Mouse (Mus musculus): ENCODE data around the gene Pde4dip. TPM values are rescaled to one million over a fixed set of nuclear protein-coding genes. Genes with fewer than 3 reads are reported as not detected.

Pde4dip gene
- polyA plus RNA-seq, 1 experiment, result 134 TPM

DNA sequence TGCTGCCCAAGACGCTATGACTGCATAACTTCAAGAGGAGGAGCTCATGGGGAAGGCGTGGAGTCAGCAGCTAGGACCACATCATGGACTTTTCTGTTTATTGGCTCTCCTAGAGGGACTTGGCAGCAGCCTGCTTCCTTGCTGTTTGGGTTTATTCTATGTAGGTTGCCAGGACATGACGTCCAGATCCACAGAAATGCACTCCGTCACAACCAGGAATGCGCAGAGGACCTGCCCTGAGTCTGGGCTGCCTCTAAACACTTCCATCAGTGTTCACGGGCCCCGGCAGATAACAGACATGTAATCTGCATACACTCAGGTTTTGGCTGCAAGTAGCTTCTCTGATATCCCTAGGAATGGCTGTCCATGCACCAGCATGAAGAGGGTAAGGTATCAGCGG is 94.5 kb downstream of the Pde4dip start:
- Histone ChIP-seq H3K27me3 (ENCODE audit: control insufficient read depth, insufficient read depth, insufficient read length) (no peaks in the 10 kb centered on the region), H3ac (ENCODE audit: control insufficient read depth, insufficient read length) (no peak overlapping the region), H3K4me2 (ENCODE audit: low read depth) (no peak overlapping the region), H3K36me3 (ENCODE audit: control insufficient read depth, insufficient read depth) (peaks cover 19% of the 10 kb centered on the region), H3K79me2 (ENCODE audit: control insufficient read depth, insufficient read depth) (peaks cover 4% of the 10 kb centered on the region), H3K4me3 (no peak overlapping the region)
- TF ChIP-seq TCF12 (IDR thresholded peaks at IDR 0.05; ENCODE audit: insufficient read depth, poor library complexity, severe bottlenecking), result no peak
- TF ChIP-seq E2F4 (IDR thresholded peaks at IDR 0.05; ENCODE audit: insufficient read depth), result no peak
- TF ChIP-seq MYOD1 (IDR thresholded peaks at IDR 0.05; ENCODE audit: control insufficient read depth in 1 of 3, insufficient read length in 2 of 3, low read depth in 2 of 3), result peak in 1 of 3 experiments; percentile 4
- no peak for TF ChIP-seq TCF3 (IDR thresholded peaks at IDR 0.05; ENCODE audit: insufficient read length, low read depth)

DNA sequence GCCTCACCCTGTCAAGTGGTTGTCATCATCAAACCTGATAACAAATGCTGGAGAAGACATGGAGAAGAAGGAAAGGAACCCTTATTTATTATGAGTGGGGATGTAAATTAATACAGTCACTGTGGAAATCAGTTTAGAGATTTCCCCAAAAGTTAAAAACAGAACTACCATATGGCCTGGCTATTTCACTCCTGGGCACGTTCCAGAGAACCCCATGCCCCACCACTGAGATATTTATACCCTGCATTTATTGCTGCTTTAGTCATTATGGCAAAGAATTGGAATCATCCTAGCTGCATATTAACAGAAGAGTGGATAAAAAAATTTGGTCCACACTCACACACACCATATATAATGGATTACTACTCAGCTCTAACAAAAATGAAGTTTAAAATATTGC is 98.4 kb downstream of the Pde4dip start:
- no peak overlapping the region for H3K4me3 ChIP-seq
- no peak overlapping the region for H3K4me2 ChIP-seq (ENCODE audit: low read depth)

DNA sequence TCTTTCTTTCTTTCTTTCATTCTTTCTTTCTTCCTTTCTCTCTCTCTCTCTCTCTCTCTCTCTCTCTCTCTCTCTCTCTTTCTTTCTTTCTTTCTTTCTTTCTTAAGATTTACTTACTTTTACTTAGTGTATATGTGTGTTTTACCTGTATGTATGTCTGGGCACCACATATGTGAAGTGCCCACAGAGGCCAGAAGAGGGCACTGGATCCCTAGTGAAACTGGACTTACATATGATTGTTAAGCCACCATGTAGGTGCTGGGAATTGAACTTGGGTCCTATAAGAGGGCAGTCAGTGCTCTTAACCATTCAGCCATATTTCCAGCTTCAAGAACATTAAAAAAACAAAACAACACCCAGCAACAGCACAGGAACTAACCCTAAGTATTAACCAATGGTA is 99.2 kb downstream of the Pde4dip start:
- no peaks in the 10 kb centered on the region for H3K27me3 ChIP-seq (ENCODE audit: control insufficient read depth, insufficient read depth, insufficient read length)
- TF ChIP-seq TCF3 (IDR thresholded peaks at IDR 0.05; ENCODE audit: insufficient read length, low read depth), result no peak
- no peak for TF ChIP-seq E2F4 (IDR thresholded peaks at IDR 0.05; ENCODE audit: insufficient read depth)
- TF ChIP-seq TCF12 (IDR thresholded peaks at IDR 0.05; ENCODE audit: insufficient read depth, poor library complexity, severe bottlenecking), result no peak
- no peak for TF ChIP-seq USF1 (IDR thresholded peaks at IDR 0.05; ENCODE audit: low read depth)
- no peak for TF ChIP-seq POLR2A (IDR thresholded peaks at IDR 0.05; ENCODE audit: insufficient read length, low read depth)
- no peak for TF ChIP-seq MYOD1 (IDR thresholded peaks at IDR 0.05; ENCODE audit: control insufficient read depth in 1 of 3, insufficient read length in 2 of 3, low read depth in 2 of 3)
- no peak for TF ChIP-seq SRF (IDR thresholded peaks at IDR 0.05; ENCODE audit: control insufficient read depth, insufficient read length, low read depth)
- TF ChIP-seq MAX (IDR thresholded peaks at IDR 0.05; ENCODE audit: low read depth), result no peak
- no peak for TF ChIP-seq REST (IDR thresholded peaks at IDR 0.05; ENCODE audit: insufficient read depth, insufficient read length)
- no peak for TF ChIP-seq POLR2AphosphoS2 (IDR thresholded peaks at IDR 0.05; ENCODE audit: insufficient read length, low read depth)
- H3K4me3 ChIP-seq, result no peak overlapping the region
- H3K79me2 ChIP-seq (ENCODE audit: control insufficient read depth, insufficient read depth), result no peaks in the 10 kb centered on the region
- no peak overlapping the region for H3K4me2 ChIP-seq (ENCODE audit: low read depth)
- H3ac ChIP-seq (ENCODE audit: control insufficient read depth, insufficient read length), result no peak overlapping the region
- H3K36me3 ChIP-seq (ENCODE audit: control insufficient read depth, insufficient read depth), result peaks cover 28% of the 10 kb centered on the region

More for the DNA sequence above, 98.4 kb downstream of the Pde4dip start:
- TF ChIP-seq POLR2AphosphoS2 (IDR thresholded peaks at IDR 0.05; ENCODE audit: insufficient read length, low read depth) (no peak), USF1 (IDR thresholded peaks at IDR 0.05; ENCODE audit: low read depth) (no peak), TCF12 (IDR thresholded peaks at IDR 0.05; ENCODE audit: insufficient read depth, poor library complexity, severe bottlenecking) (no peak), MAX (IDR thresholded peaks at IDR 0.05; ENCODE audit: low read depth) (no peak), E2F4 (IDR thresholded peaks at IDR 0.05; ENCODE audit: insufficient read depth) (no peak), MYOG (IDR thresholded peaks at IDR 0.05; ENCODE audit: control insufficient read depth in 1 of 3, insufficient read depth in 1 of 3, insufficient read length in 2 of 3, low read depth in 2 of 3) (no peak), TCF3 (IDR thresholded peaks at IDR 0.05; ENCODE audit: insufficient read length, low read depth) (no peak)
- Histone ChIP-seq H3K79me2 (ENCODE audit: control insufficient read depth, insufficient read depth) (no peaks in the 10 kb centered on the region), H3K36me3 (ENCODE audit: control insufficient read depth, insufficient read depth) (peaks cover 28% of the 10 kb centered on the region), H3K27me3 (ENCODE audit: control insufficient read depth, insufficient read depth, insufficient read length) (no peaks in the 10 kb centered on the region), H3ac (ENCODE audit: control insufficient read depth, insufficient read length) (no peak overlapping the region)

DNA sequence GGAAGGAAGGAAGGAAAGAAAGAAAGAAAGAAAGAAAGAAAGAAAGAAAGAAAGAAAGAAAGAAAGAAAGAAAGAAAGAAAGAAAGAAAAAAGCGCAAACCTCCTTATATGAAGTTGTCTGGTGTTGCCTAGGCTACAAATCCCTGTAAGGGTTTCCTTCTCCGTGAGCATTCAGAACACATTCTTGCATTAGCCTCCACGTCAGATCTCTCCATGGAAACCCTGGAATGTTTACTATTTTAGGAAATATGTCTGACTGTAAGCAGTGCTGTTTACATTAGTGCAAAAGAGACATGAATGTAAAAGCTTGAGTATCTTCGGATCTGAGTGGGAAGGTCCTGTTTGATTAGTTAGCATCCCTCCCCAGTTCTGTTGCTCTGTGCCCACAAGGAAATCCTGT is 112.3 kb downstream of the Pde4dip start:
- H3K4me3 ChIP-seq, result no peak overlapping the region
- no peaks in the 10 kb centered on the region for H3K36me3 ChIP-seq (ENCODE audit: control insufficient read depth, insufficient read depth)
- no peaks in the 10 kb centered on the region for H3K79me2 ChIP-seq (ENCODE audit: control insufficient read depth, insufficient read depth)
- no peak overlapping the region for H3K4me2 ChIP-seq (ENCODE audit: low read depth)
- no peak for TF ChIP-seq REST (IDR thresholded peaks at IDR 0.05; ENCODE audit: insufficient read depth, insufficient read length)
- TF ChIP-seq TCF12 (IDR thresholded peaks at IDR 0.05; ENCODE audit: insufficient read depth, poor library complexity, severe bottlenecking), result no peak
- no peak for TF ChIP-seq CEBPB (IDR thresholded peaks at IDR 0.05; ENCODE audit: insufficient read depth, poor library complexity, severe bottlenecking)
- no peaks in the 10 kb centered on the region for H3K27me3 ChIP-seq (ENCODE audit: control insufficient read depth, insufficient read depth, insufficient read length)
- no peak overlapping the region for H3ac ChIP-seq (ENCODE audit: control insufficient read depth, insufficient read length)

DNA sequence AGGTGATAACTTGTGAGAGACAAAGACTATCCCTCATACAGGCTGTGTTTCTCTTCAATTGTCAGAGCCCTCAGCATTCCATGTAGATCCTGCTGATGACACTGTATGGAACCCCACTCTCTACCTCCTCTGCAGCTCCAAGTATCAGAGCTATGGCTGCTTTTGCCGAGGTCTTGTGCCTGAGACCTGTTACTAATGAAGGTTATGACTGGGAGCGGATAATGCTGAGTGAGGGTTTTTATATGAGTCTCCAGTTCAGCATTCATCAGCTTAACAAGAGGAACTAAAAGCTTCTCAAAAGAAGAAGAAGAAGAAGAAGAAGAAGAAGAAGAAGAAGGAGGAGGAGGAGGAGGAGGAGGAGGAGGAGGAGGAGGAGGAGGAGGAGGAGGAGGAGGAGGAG is 112.8 kb downstream of the Pde4dip start:
- TF ChIP-seq POLR2AphosphoS2 (IDR thresholded peaks at IDR 0.05; ENCODE audit: insufficient read length, low read depth) (no peak), E2F4 (IDR thresholded peaks at IDR 0.05; ENCODE audit: insufficient read depth) (no peak), TCF3 (IDR thresholded peaks at IDR 0.05; ENCODE audit: insufficient read length, low read depth) (no peak), MYOG (IDR thresholded peaks at IDR 0.05; ENCODE audit: control insufficient read depth in 1 of 3, insufficient read depth in 1 of 3, insufficient read length in 2 of 3, low read depth in 2 of 3) (no peak), MYOD1 (IDR thresholded peaks at IDR 0.05; ENCODE audit: control insufficient read depth in 1 of 3, insufficient read length in 2 of 3, low read depth in 2 of 3) (no peak), TCF12 (IDR thresholded peaks at IDR 0.05; ENCODE audit: insufficient read depth, poor library complexity, severe bottlenecking) (no peak), CEBPB (IDR thresholded peaks at IDR 0.05; ENCODE audit: insufficient read depth, poor library complexity, severe bottlenecking) (no peak)
- Histone ChIP-seq H3K79me2 (ENCODE audit: control insufficient read depth, insufficient read depth) (no peaks in the 10 kb centered on the region), H3K4me2 (ENCODE audit: low read depth) (no peak overlapping the region), H3K27me3 (ENCODE audit: control insufficient read depth, insufficient read depth, insufficient read length) (no peaks in the 10 kb centered on the region), H3ac (ENCODE audit: control insufficient read depth, insufficient read length) (no peak overlapping the region), H3K36me3 (ENCODE audit: control insufficient read depth, insufficient read depth) (no peaks in the 10 kb centered on the region), H3K4me3 (no peak overlapping the region)

Data from myocyte (in vitro differentiated cells).